ENCODE assay signal across 16 mouse cellular contexts in the genomic region with DNA sequence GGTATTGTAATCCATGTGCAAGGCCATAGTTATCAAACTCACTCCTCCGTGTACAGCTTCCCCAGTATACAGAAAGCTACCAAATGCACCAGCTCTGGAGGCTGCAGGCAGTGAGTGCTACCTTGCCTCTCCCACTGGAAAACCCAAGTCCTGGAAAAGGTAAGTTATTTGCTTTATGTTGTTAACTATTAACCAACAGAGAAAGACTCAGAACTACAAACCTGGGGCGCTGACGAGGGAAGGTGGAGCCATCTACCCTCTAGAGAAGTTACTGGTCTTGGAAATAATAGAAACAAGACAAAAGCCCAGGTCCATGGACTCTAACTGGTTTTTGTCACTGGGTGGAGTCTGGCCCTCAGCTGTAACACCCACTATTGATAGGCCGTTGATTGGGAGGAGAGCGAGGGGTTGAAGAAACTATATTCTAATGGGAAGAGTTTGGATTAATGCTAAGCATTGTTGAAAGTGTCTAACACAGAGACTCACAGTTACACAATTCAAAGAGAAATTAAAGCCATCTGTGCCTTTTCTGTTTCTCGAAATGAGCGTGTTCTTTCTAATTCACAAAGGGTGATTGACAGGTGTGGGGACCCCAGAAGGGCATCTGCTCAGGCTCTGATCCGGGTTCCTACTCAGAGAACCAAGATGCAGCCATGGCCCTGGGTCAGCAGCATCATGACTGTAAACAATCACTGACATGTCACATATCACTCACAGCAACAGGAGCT.
DNase-seq lines count a peak whose midpoint lies in the region; ATAC-seq and TF ChIP-seq lines count a peak whose summit lies in the region.
"Had no signal": no experiment of that assay in that cellular context is flagged by ENCODE, and none has a peak within 500 bp of the region (broad histone marks: within the 10 kb centered on the region; RNA-seq: fewer than 3 reads in every experiment).

No protein-coding gene starts in this region.

- H3K4me3 ChIP-seq in forebrain, embryonic 15.5 days: no peak overlapping the region
- no peak overlapping the region for H3K4me3 ChIP-seq in forebrain, postnatal 0 days (ENCODE audit: low read depth, low read length)
- no peak overlapping the region for H3K4me3 ChIP-seq in kidney, embryonic 14.5 days (ENCODE audit: low read length)
- no peak overlapping the region for H3K4me3 ChIP-seq in kidney, embryonic 15.5 days (replicated peaks)
- no peak overlapping the region for H3K4me3 ChIP-seq in stomach, embryonic 16.5 days (replicated peaks; ENCODE audit: low read length)
- H3K4me3 ChIP-seq: heart, embryonic 12.5 days; liver, embryonic 15.5 days had no signal

- no peaks in the 10 kb centered on the region for H3K36me3 ChIP-seq in forebrain, embryonic 15.5 days
- H3K36me3 ChIP-seq in forebrain, postnatal 0 days (ENCODE audit: insufficient read depth): 0 out of 2 replicates have a peak, but pooled peaks cover 4% of the 10 kb centered on the region
- H3K36me3 ChIP-seq in kidney, embryonic 14.5 days (ENCODE audit: control insufficient read depth, insufficient read depth, low read length): no peaks in the 10 kb centered on the region
- H3K36me3 ChIP-seq in kidney, embryonic 15.5 days: no peaks in the 10 kb centered on the region
- no peaks in the 10 kb centered on the region for H3K36me3 ChIP-seq in stomach, embryonic 16.5 days (ENCODE audit: control insufficient read depth, insufficient read depth, low read length)
- H3K36me3 ChIP-seq: heart, embryonic 12.5 days; liver, embryonic 15.5 days had no signal

- no peaks in the 10 kb centered on the region for H3K9me3 ChIP-seq in forebrain, embryonic 15.5 days
- H3K9me3 ChIP-seq in forebrain, postnatal 0 days (ENCODE audit: low read length): no peaks in the 10 kb centered on the region
- no peaks in the 10 kb centered on the region for H3K9me3 ChIP-seq in kidney, embryonic 14.5 days (ENCODE audit: control insufficient read depth, low read length)
- H3K9me3 ChIP-seq in kidney, embryonic 15.5 days (replicated peaks): no peaks in the 10 kb centered on the region
- H3K9me3 ChIP-seq in stomach, embryonic 16.5 days (replicated peaks; ENCODE audit: control insufficient read depth, low read length): no peaks in the 10 kb centered on the region
- H3K9me3 ChIP-seq: heart, embryonic 12.5 days; liver, embryonic 15.5 days had no signal

- no peaks in the 10 kb centered on the region for H3K27me3 ChIP-seq in forebrain, embryonic 15.5 days
- no peaks in the 10 kb centered on the region for H3K27me3 ChIP-seq in forebrain, postnatal 0 days (ENCODE audit: insufficient read depth, low read length)
- no peaks in the 10 kb centered on the region for H3K27me3 ChIP-seq in kidney, embryonic 14.5 days (ENCODE audit: control insufficient read depth, insufficient read depth, low read length)
- H3K27me3 ChIP-seq in kidney, embryonic 15.5 days: no peaks in the 10 kb centered on the region
- no peaks in the 10 kb centered on the region for H3K27me3 ChIP-seq in stomach, embryonic 16.5 days (ENCODE audit: control insufficient read depth, insufficient read depth, low read length)
- H3K27me3 ChIP-seq: heart, embryonic 12.5 days; liver, embryonic 15.5 days had no signal

- no peak for DNase-seq in forebrain, postnatal 0 days
- peak; percentile 22 to 26 for DNase-seq in kidney, adult 8-10 months
- DNase-seq in lung, postnatal 25 days (ENCODE audit: low spot score): no peak
- no peak for DNase-seq in lung, adult 18-20 months
- DNase-seq: adrenal gland, adult 2 months; cerebellum, postnatal 14 days; gastrocnemius, postnatal 25 days; heart, postnatal 36 days; lung, postnatal 14 days had no signal

- WGBS in forebrain, embryonic 15.5 days: 50% methylated on average over 8 of the region's 8 CpGs
- WGBS in forebrain, postnatal 0 days: 49% methylated on average over 8 of the region's 8 CpGs
- whole genome bisulfite sequencing in kidney, embryonic 14.5 days: 78% methylated on average over 8 of the region's 8 CpGs
- WGBS in kidney, embryonic 15.5 days: 81% methylated on average over 8 of the region's 8 CpGs
- WGBS in stomach, embryonic 16.5 days: 65% methylated on average over 8 of the region's 8 CpGs

- no peak overlapping the region for H3K4me2 ChIP-seq in forebrain, embryonic 15.5 days (replicated peaks)
- H3K4me2 ChIP-seq in forebrain, postnatal 0 days (ENCODE audit: low read depth): no peak overlapping the region
- no peak overlapping the region for H3K4me2 ChIP-seq in kidney, embryonic 14.5 days (replicated peaks; ENCODE audit: low read depth, low read length)
- no peak overlapping the region for H3K4me2 ChIP-seq in kidney, embryonic 15.5 days
- no peak overlapping the region for H3K4me2 ChIP-seq in stomach, embryonic 16.5 days (ENCODE audit: low read depth, low read length)
- H3K4me2 ChIP-seq: heart, embryonic 12.5 days; liver, embryonic 15.5 days had no signal

- H3K9ac ChIP-seq in forebrain, embryonic 15.5 days (replicated peaks): no peak overlapping the region
- H3K9ac ChIP-seq in forebrain, postnatal 0 days: no peak overlapping the region
- H3K9ac ChIP-seq in kidney, embryonic 14.5 days (ENCODE audit: low read depth, low read length): no peak overlapping the region
- H3K9ac ChIP-seq in kidney, embryonic 15.5 days: no peak overlapping the region
- H3K9ac ChIP-seq in stomach, embryonic 16.5 days (ENCODE audit: low read length): no peak overlapping the region
- H3K9ac ChIP-seq: heart, embryonic 12.5 days; liver, embryonic 15.5 days had no signal

- H3K4me1 ChIP-seq in forebrain, embryonic 15.5 days: peaks cover 18% of the 10 kb centered on the region; the same call in 1 of the 2 replicates
- 0 out of 2 replicates have a peak, but pooled peaks cover 3% of the 10 kb centered on the region for H3K4me1 ChIP-seq in forebrain, postnatal 0 days (ENCODE audit: insufficient read depth)
- H3K4me1 ChIP-seq in kidney, embryonic 14.5 days (ENCODE audit: control insufficient read depth, insufficient read depth, low read length): peaks cover 5% of the 10 kb centered on the region; the same call in 1 of the 2 replicates
- H3K4me1 ChIP-seq in kidney, embryonic 15.5 days: peaks cover 18% of the 10 kb centered on the region
- H3K4me1 ChIP-seq in stomach, embryonic 16.5 days (ENCODE audit: control insufficient read depth, insufficient read depth, low read length): no peaks in the 10 kb centered on the region
- H3K4me1 ChIP-seq: liver, embryonic 15.5 days had no signal

- no peak for TF ChIP-seq CTCF in forebrain, postnatal 0 days (IDR thresholded peaks at IDR 0.05; ENCODE audit: low read depth)

- ATAC-seq in forebrain, embryonic 15.5 days (replicated peaks): peak; percentile 55; the same call in 1 of the 2 replicates
- ATAC-seq in forebrain, postnatal 0 days: no peak
- no peak for ATAC-seq in kidney, embryonic 14.5 days (ENCODE audit: low FRiP score, low TSS enrichment)
- peak; percentile 41; the same call in 1 of the 2 replicates for ATAC-seq in kidney, embryonic 15.5 days (replicated peaks; ENCODE audit: low FRiP score)
- peak; percentile 68; the same call in 1 of the 2 replicates for ATAC-seq in stomach, embryonic 16.5 days (ENCODE audit: insufficient read depth, low FRiP score)
- ATAC-seq: hindbrain, postnatal 0 days had no signal

- H3K27ac ChIP-seq in forebrain, embryonic 15.5 days (replicated peaks): peak overlapping the region; percentile 51
- H3K27ac ChIP-seq in forebrain, postnatal 0 days (ENCODE audit: low read depth, low read length): no peak overlapping the region; the same call in 1 of the 2 replicates
- no peak overlapping the region for H3K27ac ChIP-seq in kidney, embryonic 14.5 days (ENCODE audit: low read depth, low read length)
- peak overlapping the region; percentile 41; the same call in 1 of the 2 replicates for H3K27ac ChIP-seq in kidney, embryonic 15.5 days
- 0 out of 2 replicates have a peak overlapping the region, but pooled peaks have one; percentile 21 for H3K27ac ChIP-seq in stomach, embryonic 16.5 days (ENCODE audit: low read length)
- H3K27ac ChIP-seq: hindbrain, postnatal 0 days; liver, embryonic 15.5 days had no signal

Comparison
In these comparisons a context has a peak if more than half of its experiments do, and no peak if none do; other contexts are left out.
1. ATAC-seq: peak in forebrain, embryonic 15.5 days (single experiment), kidney, embryonic 15.5 days (single experiment) and stomach, embryonic 16.5 days (single experiment); none in forebrain, postnatal 0 days (single experiment) and kidney, embryonic 14.5 days (single experiment).
2. H3K27ac ChIP-seq: peak in forebrain, embryonic 15.5 days (single experiment), kidney, embryonic 15.5 days (single experiment) and stomach, embryonic 16.5 days (single experiment); none in forebrain, postnatal 0 days (single experiment) and kidney, embryonic 14.5 days (single experiment).
3. DNase-seq: peak in kidney, adult 8-10 months (2 of 2); none in forebrain, postnatal 0 days (single experiment), lung, postnatal 25 days (single experiment) and lung, adult 18-20 months (0 of 2).